Mouse (Mus musculus): ENCODE data around the gene Dnal4.
"Not testable (repeated sequence)": the region's sequence is repeated elsewhere in the genome, so short reads cannot be mapped to it uniquely, and the experiment has no call there.

Dnal4 gene

GRCm38 (mm10) chr15:79777749-79778148, at the start of gene Dnal4:
Dnal4 (minus strand) TSS chr15:79777849.
- no peak for DNase-seq (ENCODE audit: low read depth)

- no peak for DNase-seq (ENCODE audit: low read depth)
Observed at GRCm38 (mm10) chr15:79827061-79827777, 49.6 kb upstream of the Dnal4 start.

- DNase-seq (ENCODE audit: low read depth) = no peak
Observed at GRCm38 (mm10) chr15:79826221-79826935, 48.7 kb upstream of the Dnal4 start.

GRCm38 (mm10) chr15:79825146-79825825, 47.6 kb upstream of the Dnal4 start:
- DNase-seq (ENCODE audit: low read depth) = peak; percentile 66

- DNase-seq (ENCODE audit: low read depth) = no peak
Observed at GRCm38 (mm10) chr15:79823588-79824280, 46.1 kb upstream of the Dnal4 start.

- no peak for DNase-seq (ENCODE audit: low read depth)
Observed at GRCm38 (mm10) chr15:79822265-79823199, 44.9 kb upstream of the Dnal4 start.

GRCm38 (mm10) chr15:79818325-79818724, 40.7 kb upstream of the Dnal4 start:
- DNase-seq (ENCODE audit: low read depth) = peak; percentile 38

- DNase-seq (ENCODE audit: low read depth) = no peak
Observed at GRCm38 (mm10) chr15:79813666-79814258, 36.1 kb upstream of the Dnal4 start.

GRCm38 (mm10) chr15:79812840-79813239, 35.2 kb upstream of the Dnal4 start:
- not testable (repeated sequence) for DNase-seq (ENCODE audit: low read depth)

- DNase-seq (ENCODE audit: low read depth) = no peak
Observed at GRCm38 (mm10) chr15:79810997-79811396, 33.3 kb upstream of the Dnal4 start.

GRCm38 (mm10) chr15:79810061-79810460, 32.4 kb upstream of the Dnal4 start:
- DNase-seq (ENCODE audit: low read depth) = no peak

GRCm38 (mm10) chr15:79808658-79809057, 31.0 kb upstream of the Dnal4 start:
- DNase-seq (ENCODE audit: low read depth) = no peak

GRCm38 (mm10) chr15:79808114-79808513, 30.5 kb upstream of the Dnal4 start:
- peak; percentile 73 for DNase-seq (ENCODE audit: low read depth)

GRCm38 (mm10) chr15:79807050-79807449, 29.4 kb upstream of the Dnal4 start:
- no peak for DNase-seq (ENCODE audit: low read depth)

- no peak for DNase-seq (ENCODE audit: low read depth)
Observed at GRCm38 (mm10) chr15:79805246-79805645, 27.6 kb upstream of the Dnal4 start.

- peak; percentile 15 for DNase-seq (ENCODE audit: low read depth)
Observed at GRCm38 (mm10) chr15:79804352-79805071, 26.9 kb upstream of the Dnal4 start, which contains the start of gene Nptxr. Nptxr (minus strand) TSS chr15:79804766.

GRCm38 (mm10) chr15:79803533-79804351, 26.1 kb upstream of the Dnal4 start:
- DNase-seq (ENCODE audit: low read depth) = peak; percentile 28

- no peak for DNase-seq (ENCODE audit: low read depth)
Observed at GRCm38 (mm10) chr15:79802304-79802703, 24.7 kb upstream of the Dnal4 start.

GRCm38 (mm10) chr15:79801646-79802045, 24.0 kb upstream of the Dnal4 start:
- no peak for DNase-seq (ENCODE audit: low read depth)
